Mouse (Mus musculus): ENCODE results near the gene Slc25a3. TPM values are rescaled to one million over a fixed set of nuclear protein-coding genes. Genes with fewer than 3 reads are reported as not detected.

Gene Slc25a3
- polyA plus RNA-seq, 1 experiment from 2014 or later, result 571 TPM

- Histone ChIP-seq H3K4me2 (ENCODE audit: low read length) (no peak overlapping the region), H3K4me1 (ENCODE audit: control insufficient read depth, insufficient read depth, low read length) (peaks cover 22% of the 10 kb centered on the region), H3K9me3 (replicated peaks; ENCODE audit: control insufficient read depth, low read length, poor library complexity, severe bottlenecking) (no peaks in the 10 kb centered on the region), H3K27me3 (ENCODE audit: control insufficient read depth, insufficient read depth, low read depth, low read length) (no peaks in the 10 kb centered on the region), H3K9ac (ENCODE audit: low read depth, low read length) (no peak overlapping the region), H3K4me3 (ENCODE audit: low read depth, low read length) (no peak overlapping the region), H3K36me3 (ENCODE audit: control insufficient read depth, insufficient read depth, low read length) (peaks cover 11% of the 10 kb centered on the region), H3K27ac (ENCODE audit: low read length) (no peak overlapping the region)
- ATAC-seq, result no peak
- 66% methylated on average over 5 of the region's 5 CpGs for WGBS
Observed at GRCm38 (mm10) chr10:91166890-91167289, 43.0 kb upstream of the Slc25a3 start.

GRCm38 (mm10) chr10:91165850-91166249 lies 42.0 kb upstream of the Slc25a3 start:
- ATAC-seq, result no peak

GRCm38 (mm10) chr10:91164491-91164890 lies 40.6 kb upstream of the Slc25a3 start:
- H3K36me3 ChIP-seq (ENCODE audit: control insufficient read depth, insufficient read depth, low read length), result peaks cover 19% of the 10 kb centered on the region
- 93% methylated on average over 3 of the region's 3 CpGs for WGBS

More at GRCm38 (mm10) chr10:91165850-91166249, 42.0 kb upstream of the Slc25a3 start:
- no peak overlapping the region for H3K4me3 ChIP-seq (ENCODE audit: low read depth, low read length)
- H3K36me3 ChIP-seq (ENCODE audit: control insufficient read depth, insufficient read depth, low read length), result peaks cover 17% of the 10 kb centered on the region
- no peaks in the 10 kb centered on the region for H3K9me3 ChIP-seq (replicated peaks; ENCODE audit: control insufficient read depth, low read length, poor library complexity, severe bottlenecking)
- no peaks in the 10 kb centered on the region for H3K27me3 ChIP-seq (ENCODE audit: control insufficient read depth, insufficient read depth, low read depth, low read length)
- no peak overlapping the region for H3K4me2 ChIP-seq (ENCODE audit: low read length)
- H3K27ac ChIP-seq (ENCODE audit: low read length), result no peak overlapping the region
- H3K4me1 ChIP-seq (ENCODE audit: control insufficient read depth, insufficient read depth, low read length), result peaks cover 22% of the 10 kb centered on the region
- H3K9ac ChIP-seq (ENCODE audit: low read depth, low read length), result no peak overlapping the region

GRCm38 (mm10) chr10:91162511-91163163 lies 38.8 kb upstream of the Slc25a3 start:
- peaks cover 27% of the 10 kb centered on the region for H3K36me3 ChIP-seq (ENCODE audit: control insufficient read depth, insufficient read depth, low read length)
- WGBS, result 92% methylated on average over 15 of the region's 15 CpGs
- no peak overlapping the region for H3K4me2 ChIP-seq (ENCODE audit: low read length)

More at GRCm38 (mm10) chr10:91164491-91164890, 40.6 kb upstream of the Slc25a3 start:
- ATAC-seq, result no peak
- Histone ChIP-seq H3K9ac (ENCODE audit: low read depth, low read length) (no peak overlapping the region), H3K9me3 (replicated peaks; ENCODE audit: control insufficient read depth, low read length, poor library complexity, severe bottlenecking) (no peaks in the 10 kb centered on the region), H3K4me3 (ENCODE audit: low read depth, low read length) (no peak overlapping the region), H3K27me3 (ENCODE audit: control insufficient read depth, insufficient read depth, low read depth, low read length) (no peaks in the 10 kb centered on the region), H3K4me2 (ENCODE audit: low read length) (no peak overlapping the region), H3K4me1 (ENCODE audit: control insufficient read depth, insufficient read depth, low read length) (peaks cover 18% of the 10 kb centered on the region), H3K27ac (ENCODE audit: low read length) (no peak overlapping the region)

GRCm38 (mm10) chr10:91162077-91162476 lies 38.2 kb upstream of the Slc25a3 start:
- Histone ChIP-seq H3K4me3 (ENCODE audit: low read depth, low read length) (no peak overlapping the region), H3K27ac (ENCODE audit: low read length) (no peak overlapping the region), H3K9me3 (replicated peaks; ENCODE audit: control insufficient read depth, low read length, poor library complexity, severe bottlenecking) (no peaks in the 10 kb centered on the region), H3K4me1 (ENCODE audit: control insufficient read depth, insufficient read depth, low read length) (no peaks in the 10 kb centered on the region), H3K36me3 (ENCODE audit: control insufficient read depth, insufficient read depth, low read length) (peaks cover 28% of the 10 kb centered on the region), H3K4me2 (ENCODE audit: low read length) (no peak overlapping the region), H3K9ac (ENCODE audit: low read depth, low read length) (no peak overlapping the region), H3K27me3 (ENCODE audit: control insufficient read depth, insufficient read depth, low read depth, low read length) (no peaks in the 10 kb centered on the region)
- ATAC-seq, result no peak
- 88% methylated on average over 11 of the region's 11 CpGs for WGBS

More at GRCm38 (mm10) chr10:91162511-91163163, 38.8 kb upstream of the Slc25a3 start:
- no peak for ATAC-seq
- H3K9me3 ChIP-seq (replicated peaks; ENCODE audit: control insufficient read depth, low read length, poor library complexity, severe bottlenecking), result no peaks in the 10 kb centered on the region
- H3K27me3 ChIP-seq (ENCODE audit: control insufficient read depth, insufficient read depth, low read depth, low read length), result no peaks in the 10 kb centered on the region
- no peak overlapping the region for H3K27ac ChIP-seq (ENCODE audit: low read length)
- H3K9ac ChIP-seq (ENCODE audit: low read depth, low read length), result no peak overlapping the region
- no peak overlapping the region for H3K4me3 ChIP-seq (ENCODE audit: low read depth, low read length)
- peaks cover 5% of the 10 kb centered on the region for H3K4me1 ChIP-seq (ENCODE audit: control insufficient read depth, insufficient read depth, low read length)

GRCm38 (mm10) chr10:91161006-91161405 lies 37.1 kb upstream of the Slc25a3 start:
- no peaks in the 10 kb centered on the region for H3K27me3 ChIP-seq (ENCODE audit: control insufficient read depth, insufficient read depth, low read depth, low read length)
- no peak overlapping the region for H3K27ac ChIP-seq (ENCODE audit: low read length)
- 97% methylated on average over 5 of the region's 5 CpGs for WGBS
- no peak overlapping the region for H3K4me3 ChIP-seq (ENCODE audit: low read depth, low read length)
- peaks cover 2% of the 10 kb centered on the region; the same call in 1 of the 2 replicates for H3K4me1 ChIP-seq (ENCODE audit: control insufficient read depth, insufficient read depth, low read length)
- H3K9ac ChIP-seq (ENCODE audit: low read depth, low read length), result no peak overlapping the region
- no peak for ATAC-seq
- H3K9me3 ChIP-seq (replicated peaks; ENCODE audit: control insufficient read depth, low read length, poor library complexity, severe bottlenecking), result no peaks in the 10 kb centered on the region
- H3K4me2 ChIP-seq (ENCODE audit: low read length), result no peak overlapping the region
- peaks cover 28% of the 10 kb centered on the region for H3K36me3 ChIP-seq (ENCODE audit: control insufficient read depth, insufficient read depth, low read length)

GRCm38 (mm10) chr10:91158442-91158841 lies 34.6 kb upstream of the Slc25a3 start:
- Histone ChIP-seq H3K4me1 (ENCODE audit: control insufficient read depth, insufficient read depth, low read length) (peaks cover 2% of the 10 kb centered on the region; the same call in 1 of the 2 replicates), H3K4me2 (ENCODE audit: low read length) (no peak overlapping the region), H3K9ac (ENCODE audit: low read depth, low read length) (no peak overlapping the region), H3K9me3 (replicated peaks; ENCODE audit: control insufficient read depth, low read length, poor library complexity, severe bottlenecking) (no peaks in the 10 kb centered on the region), H3K27me3 (ENCODE audit: control insufficient read depth, insufficient read depth, low read depth, low read length) (no peaks in the 10 kb centered on the region), H3K4me3 (ENCODE audit: low read depth, low read length) (no peak overlapping the region), H3K36me3 (ENCODE audit: control insufficient read depth, insufficient read depth, low read length) (peaks cover 28% of the 10 kb centered on the region), H3K27ac (ENCODE audit: low read length) (no peak overlapping the region)
- WGBS, result 82% methylated on average over 8 of the region's 8 CpGs
- no peak for ATAC-seq

GRCm38 (mm10) chr10:91156338-91156737 lies 32.5 kb upstream of the Slc25a3 start:
- Histone ChIP-seq H3K9ac (ENCODE audit: low read depth, low read length) (no peak overlapping the region), H3K27ac (ENCODE audit: low read length) (no peak overlapping the region), H3K27me3 (ENCODE audit: control insufficient read depth, insufficient read depth, low read depth, low read length) (no peaks in the 10 kb centered on the region), H3K4me3 (ENCODE audit: low read depth, low read length) (no peak overlapping the region), H3K9me3 (replicated peaks; ENCODE audit: control insufficient read depth, low read length, poor library complexity, severe bottlenecking) (no peaks in the 10 kb centered on the region), H3K4me2 (ENCODE audit: low read length) (no peak overlapping the region), H3K4me1 (ENCODE audit: control insufficient read depth, insufficient read depth, low read length) (peaks cover 2% of the 10 kb centered on the region; the same call in 1 of the 2 replicates), H3K36me3 (ENCODE audit: control insufficient read depth, insufficient read depth, low read length) (peaks cover 19% of the 10 kb centered on the region)
- no peak for ATAC-seq
- WGBS, result 86% methylated on average over 6 of the region's 6 CpGs

- Histone ChIP-seq H3K4me3 (ENCODE audit: low read depth, low read length) (no peak overlapping the region), H3K4me1 (ENCODE audit: control insufficient read depth, insufficient read depth, low read length) (peaks cover 2% of the 10 kb centered on the region; the same call in 1 of the 2 replicates), H3K9ac (ENCODE audit: low read depth, low read length) (no peak overlapping the region), H3K27ac (ENCODE audit: low read length) (no peak overlapping the region), H3K9me3 (replicated peaks; ENCODE audit: control insufficient read depth, low read length, poor library complexity, severe bottlenecking) (no peaks in the 10 kb centered on the region), H3K27me3 (ENCODE audit: control insufficient read depth, insufficient read depth, low read depth, low read length) (no peaks in the 10 kb centered on the region), H3K36me3 (ENCODE audit: control insufficient read depth, insufficient read depth, low read length) (peaks cover 24% of the 10 kb centered on the region), H3K4me2 (ENCODE audit: low read length) (no peak overlapping the region)
- 90% methylated on average over 10 of the region's 10 CpGs for WGBS
- no peak for ATAC-seq
Observed at GRCm38 (mm10) chr10:91153894-91154503, 30.1 kb upstream of the Slc25a3 start.

All from midbrain, embryonic 16.5 days (tissue).